Mouse (Mus musculus): ENCODE results near the gene Mkrn3. TPM values are rescaled to one million over a fixed set of nuclear protein-coding genes. Genes with fewer than 3 reads are reported as not detected.

Mkrn3 gene
- 1 to 10 TPM in 1 of 2 experiments, under 1 TPM in 1; 0.92 to 1.0 TPM for total RNA-seq (2021)

DNA sequence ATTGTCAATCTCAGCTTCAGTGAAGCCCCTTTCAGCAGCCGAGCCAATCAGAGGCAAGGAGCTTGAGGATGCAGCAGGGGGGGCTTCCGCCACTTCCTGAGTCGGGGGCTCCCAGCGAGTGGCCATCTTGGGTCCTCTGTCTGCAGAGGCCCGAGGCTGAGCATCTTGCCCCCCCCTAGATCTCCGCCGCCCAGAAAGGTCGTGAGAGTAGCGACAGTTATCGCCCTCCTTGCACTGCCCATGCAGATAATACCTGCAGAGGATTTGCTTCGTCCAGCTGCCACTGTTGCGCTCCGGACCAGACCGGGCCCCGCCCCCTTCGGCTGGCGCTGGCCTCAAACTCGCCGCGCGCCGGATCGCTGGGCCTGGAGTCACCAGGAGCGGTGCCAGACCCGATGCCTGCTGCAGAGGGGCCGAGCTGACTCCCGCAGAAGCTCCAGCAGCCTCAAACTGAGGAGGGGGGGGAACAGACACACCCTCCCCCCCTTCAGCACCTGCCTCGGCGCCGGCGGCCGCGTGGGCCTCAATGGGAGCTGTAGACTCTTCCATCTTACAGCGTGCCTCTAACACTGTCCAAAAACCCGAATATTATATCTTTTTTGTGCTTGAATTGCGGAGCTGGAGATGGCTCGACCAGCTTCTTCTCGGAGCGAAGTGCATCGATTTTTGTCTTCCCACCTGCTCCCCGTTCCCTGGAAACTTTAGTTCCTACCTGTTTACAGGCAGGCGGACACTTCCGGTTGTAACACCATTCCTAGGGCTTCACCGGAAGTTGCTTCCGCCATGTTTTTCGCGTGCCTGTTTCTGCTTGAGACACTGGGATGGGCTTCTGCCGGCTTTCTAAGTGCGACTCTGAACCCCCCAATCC is at the start of gene Mkrn3:
Gene Mkrn3 (minus strand): TSS at position 647 of the 868 bp plus-strand sequence.
- peak; percentile 79 to 86 for DNase-seq
- intact Hi-C loops (cut with DNase I) = no loop called here

DNA sequence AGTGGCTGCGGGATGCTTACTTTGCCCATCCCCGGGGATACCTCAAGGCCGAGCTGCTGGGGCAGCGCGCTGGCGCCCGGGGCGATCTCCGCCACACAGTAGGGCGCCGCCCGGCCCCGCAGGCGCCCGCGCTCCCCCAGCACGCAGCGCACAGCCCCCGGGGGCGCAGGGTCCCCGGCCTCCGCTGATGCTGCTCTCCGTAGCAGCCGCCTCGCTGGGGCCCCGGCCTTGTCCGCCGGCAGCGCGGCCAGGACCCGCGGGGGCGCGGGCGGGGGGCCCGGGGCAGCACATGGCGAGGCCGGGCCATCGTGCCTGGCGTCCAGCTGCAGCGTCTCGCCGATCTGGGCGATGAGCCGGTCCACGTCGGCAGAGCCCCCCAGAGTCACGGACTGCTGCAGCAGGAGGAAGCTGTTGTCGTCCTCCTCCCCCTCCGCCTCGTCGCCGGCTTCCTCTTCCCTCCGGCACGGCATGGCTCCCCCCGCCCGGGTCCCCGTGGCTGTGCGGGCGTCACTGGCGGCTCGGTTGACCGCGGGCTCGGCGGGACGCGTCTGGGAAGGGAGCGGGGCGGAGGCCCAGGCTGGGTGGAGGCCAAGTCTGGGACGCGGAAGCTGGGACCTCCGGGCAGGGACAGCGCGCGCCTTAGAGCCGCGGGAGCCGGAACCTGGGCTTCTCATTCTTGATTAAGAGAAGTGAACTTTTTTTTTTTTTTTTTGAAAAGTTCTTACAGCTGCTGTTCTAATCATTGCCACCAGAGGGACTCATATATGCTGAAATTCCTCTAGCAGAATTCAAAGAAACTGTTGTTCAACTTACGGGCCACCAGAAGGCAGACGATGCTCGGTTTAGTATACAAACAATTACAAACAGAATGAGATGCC is 44.2 kb upstream of the Mkrn3 start, which contains the start of gene Peg12:
Gene Peg12 (minus strand): TSS at position 633 of the 878 bp plus-strand sequence.
- intact Hi-C loops (cut with DNase I) = no loop called here
- DNase-seq = peak; percentile 67 to 71

- intact Hi-C loops (cut with DNase I) = no loop called here
- peak; percentile 24 to 28 for DNase-seq
These were observed 43.3 kb upstream of the Mkrn3 start for GRCm38 (mm10) chr7:62463007-62463877.

GRCm38 (mm10) chr7:62462229-62463006 is 42.5 kb upstream of the Mkrn3 start:
- DNase-seq = peak; percentile 8 to 22
- intact Hi-C loops (cut with DNase I) = no loop called here

GRCm38 (mm10) chr7:62452353-62452752 is 32.4 kb upstream of the Mkrn3 start:
- intact Hi-C loops (cut with DNase I) = loop anchor here (10.0 kb wide), 1 partner anchor 58 kb away; no protein-coding TSS in a partner anchor
- DNase-seq = no peak

- DNase-seq = no peak
- intact Hi-C loops (cut with DNase I) = no loop called here
These were observed 25.7 kb upstream of the Mkrn3 start for GRCm38 (mm10) chr7:62445431-62446165.

- intact Hi-C loops (cut with DNase I) = no loop called here
- no peak for DNase-seq
These were observed 16.5 kb upstream of the Mkrn3 start for GRCm38 (mm10) chr7:62436394-62436793.

- intact Hi-C loops (cut with DNase I) = no loop called here
- DNase-seq = peak in 1 of 2 experiments; percentile 3
These were observed 13.3 kb upstream of the Mkrn3 start for GRCm38 (mm10) chr7:62433243-62433642.

DNA sequence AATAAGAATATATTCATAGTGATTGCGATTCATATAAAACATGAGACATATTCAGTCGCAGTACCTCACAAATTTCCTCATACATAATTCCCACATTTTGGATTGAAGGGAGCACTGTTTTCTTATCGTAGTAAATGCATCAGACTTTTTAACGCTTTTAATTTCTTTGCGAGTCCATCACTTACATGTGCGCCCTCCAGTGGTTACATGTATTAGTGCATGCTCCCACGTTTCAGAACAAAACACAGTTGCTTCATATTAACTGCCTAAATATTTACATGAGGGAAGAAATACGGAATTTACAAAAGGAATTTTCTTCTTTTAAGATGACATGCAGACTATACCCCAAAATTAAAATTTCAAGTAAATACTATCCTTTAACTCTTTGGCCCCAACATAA is 8.4 kb upstream of the Mkrn3 start:
- peak; percentile 2 to 36 for DNase-seq

GRCm38 (mm10) chr7:62423210-62423609 is 3.3 kb upstream of the Mkrn3 start:
- no peak for DNase-seq
- intact Hi-C loops (cut with DNase I) = no loop called here

More for the DNA sequence above, 8.4 kb upstream of the Mkrn3 start:
- intact Hi-C loops (cut with DNase I) = no loop called here

DNA sequence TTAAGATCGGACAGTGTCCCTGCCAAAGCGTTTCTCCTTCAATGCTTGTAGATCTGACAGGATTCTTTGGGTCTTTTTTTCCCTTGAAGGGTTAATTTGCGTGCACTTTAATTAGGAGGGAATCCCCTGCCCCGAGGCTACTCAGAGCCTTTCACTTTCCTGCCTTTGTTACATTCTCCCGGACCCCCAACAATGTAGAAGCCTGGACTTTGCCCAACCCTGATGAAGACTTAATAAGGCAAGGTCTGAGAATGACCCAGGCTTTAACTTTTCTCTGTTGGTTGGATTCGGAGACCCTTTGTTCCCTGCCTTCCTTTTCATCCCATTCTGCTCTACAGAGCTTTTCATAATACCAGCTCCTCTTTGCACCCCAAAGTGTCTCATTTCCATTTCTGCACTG is 627 bp upstream of the Mkrn3 start:
- no peak for DNase-seq
- intact Hi-C loops (cut with DNase I) = no loop called here

GRCm38 (mm10) chr7:62419105-62419492 is 840 bp downstream of the Mkrn3 start:
- intact Hi-C loops (cut with DNase I) = no loop called here
- no peak for DNase-seq

GRCm38 (mm10) chr7:62418346-62418745 is 1.6 kb downstream of the Mkrn3 start:
- intact Hi-C loops (cut with DNase I) = no loop called here

DNA sequence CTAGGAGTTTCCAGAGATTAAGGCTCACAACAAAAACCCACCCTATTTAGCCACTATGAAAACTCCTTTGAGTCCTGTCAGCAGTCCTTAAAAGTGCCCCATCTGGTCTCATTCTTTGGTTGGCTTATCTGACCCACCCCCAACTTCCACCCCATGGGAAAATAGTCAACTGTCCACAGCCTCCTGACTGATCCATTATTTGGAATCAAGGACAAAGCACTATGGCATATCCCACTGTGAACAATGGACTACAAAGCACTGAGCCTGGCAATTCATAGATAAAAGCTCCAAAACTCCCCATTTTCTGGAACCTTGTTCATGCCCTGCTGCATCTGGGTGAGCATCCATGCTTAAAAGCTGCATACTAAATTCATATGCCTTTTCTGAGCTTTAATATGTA is 3.8 kb downstream of the Mkrn3 start:
- DNase-seq = no peak
- intact Hi-C loops (cut with DNase I) = no loop called here

More at GRCm38 (mm10) chr7:62418346-62418745, 1.6 kb downstream of the Mkrn3 start:
- DNase-seq = no peak

DNA sequence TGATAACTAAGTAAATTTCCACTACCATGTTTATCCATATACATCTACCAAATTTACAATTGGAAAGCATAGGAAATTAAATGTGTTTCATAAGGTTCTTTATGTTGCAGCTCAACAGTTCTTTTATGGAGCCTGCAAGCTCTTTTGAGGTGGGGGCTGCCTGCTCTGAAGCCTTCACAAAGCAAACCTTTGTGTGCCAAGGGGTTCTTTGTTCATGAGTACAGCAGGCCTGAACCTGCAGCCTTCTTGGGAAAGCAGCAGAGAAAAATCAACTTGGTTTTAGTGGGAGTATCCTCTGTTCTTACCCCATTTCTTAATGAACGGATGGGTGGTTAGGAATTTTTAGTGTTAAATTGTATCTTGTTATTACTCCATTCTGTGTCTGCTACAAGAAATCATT is 4.7 kb downstream of the Mkrn3 start:
- intact Hi-C loops (cut with DNase I) = no loop called here
- no peak for DNase-seq

DNA sequence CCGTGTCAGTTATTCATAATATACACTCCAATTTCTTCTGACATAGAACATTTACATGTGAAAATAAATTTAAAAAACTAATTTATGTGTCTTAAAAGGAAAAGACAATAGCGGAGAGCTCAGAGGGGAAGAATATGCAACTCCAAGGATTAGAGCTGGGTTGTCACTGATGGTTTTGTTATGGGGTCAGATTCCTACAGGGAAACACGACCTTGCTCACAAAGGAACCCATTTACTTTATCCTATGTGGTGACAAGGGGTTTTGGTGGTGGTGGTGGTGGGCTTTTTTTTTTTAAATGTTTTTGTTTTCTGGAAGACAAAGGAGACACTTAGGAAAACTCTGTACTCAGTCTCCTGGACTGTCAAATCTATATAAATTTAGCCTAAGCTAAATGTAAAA is 12.1 kb downstream of the Mkrn3 start:
- intact Hi-C loops (cut with DNase I) = no loop called here
- DNase-seq = no peak

DNA sequence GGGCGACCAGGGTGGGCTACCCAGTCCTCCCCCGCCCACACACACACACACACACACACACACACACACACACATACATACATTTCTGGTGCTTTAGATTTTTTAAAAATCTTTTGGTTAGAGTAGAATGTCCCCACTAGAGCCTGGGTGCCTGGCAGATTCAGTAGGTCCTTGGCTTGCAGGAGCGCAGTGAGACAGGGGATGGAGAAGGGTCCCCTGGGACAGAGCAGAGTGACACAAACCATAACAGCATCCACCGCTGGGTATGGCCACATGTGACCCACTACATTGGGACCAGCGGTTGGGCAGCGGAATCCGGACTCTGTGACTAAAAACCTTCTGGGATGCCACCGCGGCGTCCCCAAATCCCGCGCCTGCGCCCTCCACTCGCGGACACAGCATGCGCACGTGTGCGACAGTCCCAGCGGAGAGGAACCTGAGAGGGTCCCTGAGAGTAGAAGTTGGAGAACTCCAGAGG is 13.3 kb downstream of the Mkrn3 start:
- no peak for DNase-seq
- intact Hi-C loops (cut with DNase I) = no loop called here

GRCm38 (mm10) chr7:62392202-62392601 is 27.7 kb downstream of the Mkrn3 start:
- DNase-seq = no peak
- intact Hi-C loops (cut with DNase I) = loop anchor here (10.0 kb wide), 1 partner anchor 63 kb away; no protein-coding TSS in a partner anchor

DNA sequence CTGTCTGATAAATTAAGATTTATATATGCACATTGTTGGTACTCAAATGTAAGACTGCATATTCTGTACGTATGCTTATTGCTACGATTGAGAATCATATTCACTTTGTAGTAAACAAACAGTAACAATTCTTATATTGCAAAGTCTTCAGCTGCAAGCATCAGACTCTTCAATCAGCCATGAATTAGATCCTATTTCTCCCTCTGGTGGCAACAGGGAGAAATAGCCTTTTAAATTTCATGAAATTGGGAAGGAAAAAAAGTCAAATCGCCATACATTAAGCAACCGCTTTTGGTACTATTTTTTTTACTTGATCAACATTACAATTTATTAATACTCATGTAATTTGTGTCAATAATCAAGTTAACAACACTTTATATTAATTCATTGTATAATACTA is 31.6 kb downstream of the Mkrn3 start:
- intact Hi-C loops (cut with DNase I) = loop anchor here (10.0 kb wide), 1 partner anchor 1773 kb away; no protein-coding TSS in a partner anchor
- no peak for DNase-seq

All from heart, postnatal 10 days (tissue).